Mouse (Mus musculus) adrenal gland, adult 18-20 months (tissue): ENCODE results near the gene Olfr1100. TPM values are rescaled to one million over a fixed set of nuclear protein-coding genes. Genes with fewer than 3 reads are reported as not detected.

ENCODE experiments used
- DNase-seq, 2 experiments: peaks; one replicate each; pipeline ENCODE4 v3.0.0; 2021 to 2022; ENCODE audit warnings: low spot score in 2 of 2
- long read RNA-seq, 2 experiments: library from polyadenylated mRNA; stranded (forward); transcript quantifications; one replicate each; pipeline ENCODE4 v2.0.0; 2021
- total RNA-seq, 2 experiments: library from RNA; stranded (reverse); gene quantifications; 1 replicate in 1 of 2; 2 replicates in 1 of 2; pipeline ENCODE4 v1.2.3; 2021

Olfr1100 gene
- total RNA-seq = not detected
- long read RNA-seq, experiment 1 = 0 reads
- long read RNA-seq, experiment 2 = 0 reads

GRCm38 (mm10) chr2:86979854-86980253 lies at the start of gene Olfr1100:
Olfr1100 (minus strand) TSS chr2:86979954.
- no peak for DNase-seq

GRCm38 (mm10) chr2:87026980-87027379 lies 47.2 kb upstream of the Olfr1100 start, which contains the start of gene Olfr1104:
Olfr1104 (minus strand) TSS chr2:87027080.
- no peak for DNase-seq

- DNase-seq = no peak
Observed at GRCm38 (mm10) chr2:86998098-86998497, 18.3 kb upstream of the Olfr1100 start, which contains the start of gene Olfr1102. Olfr1102 (plus strand) TSS chr2:86998398.

GRCm38 (mm10) chr2:86991121-86991520 lies 11.4 kb upstream of the Olfr1100 start, which contains the start of gene Olfr1101:
Olfr1101 (minus strand) TSS chr2:86991221.
- no peak for DNase-seq

GRCm38 (mm10) chr2:86960593-86960992 lies 19.2 kb downstream of the Olfr1100 start, which contains the start of gene Olfr1099:
Olfr1099 (minus strand) TSS chr2:86960693.
- DNase-seq = no peak

GRCm38 (mm10) chr2:86926557-86926956 lies 53.2 kb downstream of the Olfr1100 start:
- no peak for DNase-seq

Other genes starting within 250 kb of the Olfr1100 start
- gene Olfr1089, start 246.3 kb downstream of the Olfr1100 start, total RNA-seq = not detected
- gene Olfr1090, start 221.0 kb downstream of the Olfr1100 start, total RNA-seq = not detected
- gene Olfr1093, start 197.5 kb downstream of the Olfr1100 start, total RNA-seq = not detected
- gene Olfr141, start 169.9 kb downstream of the Olfr1100 start, total RNA-seq = not detected
- not detected for gene Olfr1094, start 155.3 kb downstream of the Olfr1100 start, total RNA-seq
- gene Olfr1095, start 128.3 kb downstream of the Olfr1100 start, total RNA-seq = not detected
- not detected for gene Gm13723, start 105.2 kb downstream of the Olfr1100 start, total RNA-seq
- gene Olfr1097, start 87.7 kb downstream of the Olfr1100 start, total RNA-seq = not detected
- not detected for gene Olfr1098, start 55.4 kb downstream of the Olfr1100 start, total RNA-seq
- gene Olfr1099, start 19.3 kb downstream of the Olfr1100 start, total RNA-seq = not detected
- gene Olfr1101, start 11.3 kb upstream of the Olfr1100 start, total RNA-seq = not detected
- not detected for gene Olfr1102, start 18.4 kb upstream of the Olfr1100 start, total RNA-seq
- gene Olfr1104, start 47.1 kb upstream of the Olfr1100 start, total RNA-seq = not detected
- gene Olfr1105, start 56.6 kb upstream of the Olfr1100 start, total RNA-seq = not detected
- gene Olfr1106, start 72.3 kb upstream of the Olfr1100 start, total RNA-seq = not detected
- gene Olfr1107, start 95.9 kb upstream of the Olfr1100 start, total RNA-seq = not detected
- gene Olfr1109, start 116.1 kb upstream of the Olfr1100 start, total RNA-seq = not detected
- not detected for gene Olfr259, start 134.6 kb upstream of the Olfr1100 start, total RNA-seq
- not detected for gene Olfr1110, start 160.3 kb upstream of the Olfr1100 start, total RNA-seq
- not detected for gene Olfr1111, start 172.7 kb upstream of the Olfr1100 start, total RNA-seq
- gene Olfr1112, start 207.8 kb upstream of the Olfr1100 start, total RNA-seq = not detected
- gene Olfr1113, start 229.0 kb upstream of the Olfr1100 start, total RNA-seq = not detected